In the genomic region with DNA sequence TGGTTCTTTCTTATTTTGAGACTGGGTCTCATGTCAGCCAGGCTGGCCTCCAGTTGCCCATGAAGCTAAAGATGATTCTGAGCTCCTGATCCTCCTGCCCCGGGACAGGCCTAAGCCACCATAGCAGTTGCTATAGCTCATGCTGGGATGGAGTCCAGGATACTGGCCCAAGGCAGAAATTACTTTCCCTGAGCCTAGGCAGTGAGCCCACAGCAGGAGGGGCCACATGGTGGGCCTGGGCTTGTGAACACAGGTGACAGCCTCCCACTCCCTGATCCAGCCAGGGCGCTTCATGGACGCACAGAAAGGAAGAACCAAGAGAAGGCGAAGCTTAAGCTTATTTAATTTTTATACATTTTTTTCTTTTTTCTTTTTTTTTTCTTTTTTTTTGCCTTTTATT, we compare ENCODE assay signal across 16 mouse cellular contexts. TPM values are rescaled to one million over a fixed set of nuclear protein-coding genes. Genes with fewer than 3 reads are reported as not detected.
DNase-seq lines count a peak whose midpoint lies in the region; ATAC-seq and TF ChIP-seq lines count a peak whose summit lies in the region.
"Had no signal": no experiment of that assay in that cellular context is flagged by ENCODE, and none has a peak within 500 bp of the region (broad histone marks: within the 10 kb centered on the region; RNA-seq: fewer than 3 reads in every experiment).

No protein-coding gene starts in this region.

- no peak for TF ChIP-seq CTCF in forebrain, postnatal 0 days (IDR thresholded peaks at IDR 0.05; ENCODE audit: low read depth)

- no peaks in the 10 kb centered on the region for H3K9me3 ChIP-seq in forebrain, embryonic 14.5 days (replicated peaks; ENCODE audit: control insufficient read depth, low read length)
- H3K9me3 ChIP-seq in forebrain, postnatal 0 days (ENCODE audit: low read length), result no peaks in the 10 kb centered on the region
- no peaks in the 10 kb centered on the region for H3K9me3 ChIP-seq in kidney, embryonic 16.5 days (ENCODE audit: low read length)
- no peaks in the 10 kb centered on the region for H3K9me3 ChIP-seq in neural tube, embryonic 13.5 days
- H3K9me3 ChIP-seq: heart, embryonic 10.5 days; megakaryocyte, embryonic 14.5 days had no signal

- no peaks in the 10 kb centered on the region; the same call in 1 of the 2 replicates for H3K4me1 ChIP-seq in forebrain, embryonic 14.5 days (ENCODE audit: control insufficient read depth, insufficient read depth, low read length)
- H3K4me1 ChIP-seq in forebrain, postnatal 0 days (ENCODE audit: insufficient read depth), result no peaks in the 10 kb centered on the region; the same call in 1 of the 2 replicates
- peaks cover 29% of the 10 kb centered on the region for H3K4me1 ChIP-seq in kidney, embryonic 16.5 days (ENCODE audit: insufficient read depth, low read length)
- peaks cover 52% of the 10 kb centered on the region for H3K4me1 ChIP-seq in neural tube, embryonic 13.5 days (replicated peaks)

- DNase-seq in forebrain, embryonic 14.5 days (ENCODE audit: low spot score), result no peak
- DNase-seq in forebrain, postnatal 0 days, result no peak
- no peak for DNase-seq in kidney, adult 9 months
- DNase-seq in neural tube, embryonic 10.5 days (ENCODE audit: extremely low spot score, low spot score), result no peak
- DNase-seq: layer of hippocampus, adult 9-11 months; right cerebral cortex, adult 18-20 months had no signal

- peaks cover 19% of the 10 kb centered on the region for H3K36me3 ChIP-seq in forebrain, embryonic 14.5 days (ENCODE audit: control insufficient read depth, insufficient read depth, low read length)
- H3K36me3 ChIP-seq in forebrain, postnatal 0 days (ENCODE audit: insufficient read depth), result peaks cover 16% of the 10 kb centered on the region
- peaks cover 29% of the 10 kb centered on the region; the same call in 1 of the 2 replicates for H3K36me3 ChIP-seq in kidney, embryonic 16.5 days (ENCODE audit: insufficient read depth, low read length)
- H3K36me3 ChIP-seq in neural tube, embryonic 13.5 days, result peaks cover 29% of the 10 kb centered on the region

- no peaks in the 10 kb centered on the region for H3K27me3 ChIP-seq in forebrain, embryonic 14.5 days (replicated peaks; ENCODE audit: control insufficient read depth, insufficient read depth, low read length)
- H3K27me3 ChIP-seq in forebrain, postnatal 0 days (ENCODE audit: insufficient read depth, low read length), result no peaks in the 10 kb centered on the region
- H3K27me3 ChIP-seq in kidney, embryonic 16.5 days (ENCODE audit: insufficient read depth, low read length), result no peaks in the 10 kb centered on the region
- 0 out of 2 replicates have a peak, but pooled peaks cover 3% of the 10 kb centered on the region for H3K27me3 ChIP-seq in neural tube, embryonic 13.5 days

- H3K4me3 ChIP-seq in forebrain, embryonic 14.5 days (ENCODE audit: low read depth, low read length), result no peak overlapping the region
- H3K4me3 ChIP-seq in forebrain, postnatal 0 days (ENCODE audit: low read depth, low read length), result no peak overlapping the region
- no peak overlapping the region for H3K4me3 ChIP-seq in kidney, embryonic 16.5 days (ENCODE audit: low read length)
- H3K4me3 ChIP-seq in neural tube, embryonic 13.5 days, result no peak overlapping the region
- H3K4me3 ChIP-seq: heart, embryonic 10.5 days; megakaryocyte, embryonic 14.5 days had no signal

- ATAC-seq in forebrain, embryonic 14.5 days, result no peak
- ATAC-seq in forebrain, postnatal 0 days, result no peak
- ATAC-seq in kidney, embryonic 16.5 days (ENCODE audit: low FRiP score, low TSS enrichment), result no peak
- no peak for ATAC-seq in neural tube, embryonic 13.5 days (ENCODE audit: low read depth)
- no peak for ATAC-seq in inflammation-experienced regulatory T-cells, adult 6 months

- H3K4me2 ChIP-seq in forebrain, embryonic 14.5 days (ENCODE audit: low read length), result no peak overlapping the region
- no peak overlapping the region for H3K4me2 ChIP-seq in forebrain, postnatal 0 days (ENCODE audit: low read depth)
- no peak overlapping the region for H3K4me2 ChIP-seq in kidney, embryonic 16.5 days (replicated peaks; ENCODE audit: low read depth, low read length)
- H3K4me2 ChIP-seq in neural tube, embryonic 13.5 days, result no peak overlapping the region
- H3K4me2 ChIP-seq: lung, embryonic 14.5 days had no signal

- WGBS in forebrain, embryonic 14.5 days, result 92% methylated on average over 4 of the region's 4 CpGs
- WGBS in forebrain, postnatal 0 days, result 68% methylated on average over 4 of the region's 4 CpGs
- 88% methylated on average over 4 of the region's 4 CpGs for WGBS in kidney, embryonic 16.5 days
- WGBS in neural tube, embryonic 13.5 days, result 71% methylated on average over 4 of the region's 4 CpGs

- no peak overlapping the region for H3K27ac ChIP-seq in forebrain, embryonic 14.5 days (ENCODE audit: low read depth, low read length)
- H3K27ac ChIP-seq in forebrain, postnatal 0 days (ENCODE audit: low read depth, low read length), result no peak overlapping the region
- no peak overlapping the region for H3K27ac ChIP-seq in kidney, embryonic 16.5 days (ENCODE audit: low read length)
- H3K27ac ChIP-seq in neural tube, embryonic 13.5 days (replicated peaks), result peak overlapping the region; percentile 56
- H3K27ac ChIP-seq: heart, embryonic 10.5 days; liver, embryonic 14.5 days had no signal

- H3K9ac ChIP-seq in forebrain, embryonic 14.5 days (ENCODE audit: low read length), result peak overlapping the region; percentile 21; the same call in 1 of the 2 replicates
- no peak overlapping the region for H3K9ac ChIP-seq in forebrain, postnatal 0 days
- 0 out of 2 replicates have a peak overlapping the region, but pooled peaks have one; percentile 19 for H3K9ac ChIP-seq in kidney, embryonic 16.5 days (replicated peaks; ENCODE audit: low read length)
- no peak overlapping the region for H3K9ac ChIP-seq in neural tube, embryonic 13.5 days
- H3K9ac ChIP-seq: liver, embryonic 14.5 days; lung, embryonic 14.5 days had no signal

RNA-seq across cellular contexts. Expression of gene Smim24, which starts 3.0 kb away (rescaled TPM):
- polyA plus RNA-seq in forebrain, embryonic 14.5 days (2014; fragmentation: Nextera tagmentation; extraction: Ambion mirVana), result 1.5 and 2.0 TPM in 2 replicates
- 0.77 and 1.3 TPM in 2 replicates for total RNA-seq in forebrain, postnatal 0 days (2014; rRNA removed)
- polyA plus RNA-seq in forebrain, postnatal 0 days (2015; fragmentation: Nextera tagmentation; extraction: Ambion mirVana), result 1.7 TPM in 2 replicates
- 42.7 and 44.1 TPM in 2 replicates for polyA plus RNA-seq in kidney, embryonic 16.5 days (2015; fragmentation: Nextera tagmentation; extraction: Ambion mirVana)
- 1.8 and 3.1 TPM in 2 replicates for polyA plus RNA-seq in neural tube, embryonic 13.5 days (2015; fragmentation: Nextera tagmentation; extraction: Ambion mirVana)
- polyA plus RNA-seq in inflammation-experienced regulatory T-cells, adult 6 months (2017; shearing (Covaris generic)), result 10 to 100 TPM in 1 of 3 experiments, 1 to 10 TPM in 2; 4.4 to 10.7 (median 9.8) TPM

RNA-seq across cellular contexts. Expression of gene Gm48552, which starts 7.1 kb away (rescaled TPM):
- polyA plus RNA-seq in forebrain, embryonic 14.5 days (2014; fragmentation: Nextera tagmentation; extraction: Ambion mirVana), result 0.65 and 0.69 TPM in 2 replicates
- total RNA-seq in forebrain, postnatal 0 days (2014; rRNA removed), result 5.8 and 16.6 TPM in 2 replicates
- polyA plus RNA-seq in forebrain, postnatal 0 days (2015; fragmentation: Nextera tagmentation; extraction: Ambion mirVana), result 1.9 and 3.7 TPM in 2 replicates
- polyA plus RNA-seq in kidney, embryonic 16.5 days (2015; fragmentation: Nextera tagmentation; extraction: Ambion mirVana), result 1.4 and 1.6 TPM in 2 replicates
- polyA plus RNA-seq in neural tube, embryonic 13.5 days (2015; fragmentation: Nextera tagmentation; extraction: Ambion mirVana), result 1.3 and 2.5 TPM in 2 replicates
- 1 to 10 TPM in 1 of 3 experiments, not detected in 2; 3.1 TPM for polyA plus RNA-seq in inflammation-experienced regulatory T-cells, adult 6 months (2017; shearing (Covaris generic))
- total RNA-seq: common myeloid progenitor, adult 5-6 weeks; granulocyte monocyte progenitor cell, adult 5-6 weeks; monocyte, adult 5-6 weeks had no signal

RNA-seq across cellular contexts. Expression of gene Gm48551, which starts 11.6 kb away (rescaled TPM):
- polyA plus RNA-seq in forebrain, embryonic 14.5 days (2014; fragmentation: Nextera tagmentation; extraction: Ambion mirVana), result 3.6 and 4.8 TPM in 2 replicates
- total RNA-seq in forebrain, postnatal 0 days (2014; rRNA removed), result 2.5 and 3.3 TPM in 2 replicates
- 5.0 and 7.3 TPM in 2 replicates for polyA plus RNA-seq in forebrain, postnatal 0 days (2015; fragmentation: Nextera tagmentation; extraction: Ambion mirVana)
- polyA plus RNA-seq in kidney, embryonic 16.5 days (2015; fragmentation: Nextera tagmentation; extraction: Ambion mirVana), result 5.0 and 5.2 TPM in 2 replicates
- 5.2 and 8.2 TPM in 2 replicates for polyA plus RNA-seq in neural tube, embryonic 13.5 days (2015; fragmentation: Nextera tagmentation; extraction: Ambion mirVana)
- polyA plus RNA-seq in inflammation-experienced regulatory T-cells, adult 6 months (2017; shearing (Covaris generic)), result 1 to 10 TPM in 2 of 3 experiments, under 1 TPM in 1; 0.60 to 1.9 (median 1.1) TPM
- total RNA-seq: monocyte, adult 5-6 weeks had no signal

RNA-seq across cellular contexts. Expression of gene Dohh, which starts 11.6 kb away (rescaled TPM):
- polyA plus RNA-seq in forebrain, embryonic 14.5 days (2014; fragmentation: Nextera tagmentation; extraction: Ambion mirVana), result 78.7 and 78.8 TPM in 2 replicates
- total RNA-seq in forebrain, postnatal 0 days (2014; rRNA removed), result 126 and 139 TPM in 2 replicates
- 111 and 125 TPM in 2 replicates for polyA plus RNA-seq in forebrain, postnatal 0 days (2015; fragmentation: Nextera tagmentation; extraction: Ambion mirVana)
- polyA plus RNA-seq in kidney, embryonic 16.5 days (2015; fragmentation: Nextera tagmentation; extraction: Ambion mirVana), result 87.6 and 104 TPM in 2 replicates
- polyA plus RNA-seq in neural tube, embryonic 13.5 days (2015; fragmentation: Nextera tagmentation; extraction: Ambion mirVana), result 72.2 and 75.2 TPM in 2 replicates
- polyA plus RNA-seq in inflammation-experienced regulatory T-cells, adult 6 months (2017; shearing (Covaris generic)), result 10 to 100 TPM in 2 of 3 experiments, 1 to 10 TPM in 1; 9.2 to 17.9 (median 10.9) TPM

RNA-seq across cellular contexts. Expression of gene Fzr1, which starts 17.5 kb away (rescaled TPM):
- 101 and 109 TPM in 2 replicates for polyA plus RNA-seq in forebrain, embryonic 14.5 days (2014; fragmentation: Nextera tagmentation; extraction: Ambion mirVana)
- 60.2 and 67.2 TPM in 2 replicates for total RNA-seq in forebrain, postnatal 0 days (2014; rRNA removed)
- 128 and 132 TPM in 2 replicates for polyA plus RNA-seq in forebrain, postnatal 0 days (2015; fragmentation: Nextera tagmentation; extraction: Ambion mirVana)
- polyA plus RNA-seq in kidney, embryonic 16.5 days (2015; fragmentation: Nextera tagmentation; extraction: Ambion mirVana), result 111 and 115 TPM in 2 replicates
- 105 and 112 TPM in 2 replicates for polyA plus RNA-seq in neural tube, embryonic 13.5 days (2015; fragmentation: Nextera tagmentation; extraction: Ambion mirVana)
- 10 to 100 TPM; 10.7 to 27.1 (median 13.4) TPM for polyA plus RNA-seq in inflammation-experienced regulatory T-cells, adult 6 months (2017; shearing (Covaris generic))

Comparison
In these comparisons a context has a peak if more than half of its experiments do, and no peak if none do; other contexts are left out.
1. H3K9ac ChIP-seq: peak in forebrain, embryonic 14.5 days (single experiment) and kidney, embryonic 16.5 days (single experiment); none in forebrain, postnatal 0 days (single experiment) and neural tube, embryonic 13.5 days (single experiment).